Mouse (Mus musculus) spleen, postnatal 4 days (tissue): ENCODE measurements around the gene Tspan11.

ENCODE experiments used
- DNase-seq, 2 experiments: peaks; one replicate each; pipeline ENCODE4 v3.0.0; 2022; ENCODE audit warnings: low spot score in 2 of 2

The Tspan11 gene

GRCm38 (mm10) chr6:127989624-127990212 lies 102.3 kb downstream of the Tspan11 start:
- DNase-seq: no peak

- no peak for DNase-seq
Measured at GRCm38 (mm10) chr6:127991509-127992176, 104.3 kb downstream of the Tspan11 start.

- no peak for DNase-seq
Measured at GRCm38 (mm10) chr6:127992993-127993392, 105.6 kb downstream of the Tspan11 start.

GRCm38 (mm10) chr6:127996928-127997327 lies 109.5 kb downstream of the Tspan11 start:
- DNase-seq: no peak

- no peak for DNase-seq
Measured at GRCm38 (mm10) chr6:127999118-127999517, 111.7 kb downstream of the Tspan11 start.

GRCm38 (mm10) chr6:128000777-128001176 lies 113.4 kb downstream of the Tspan11 start:
- no peak for DNase-seq

GRCm38 (mm10) chr6:128001587-128001986 lies 114.2 kb downstream of the Tspan11 start:
- DNase-seq: no peak

- DNase-seq: no peak
Measured at GRCm38 (mm10) chr6:128002104-128002503, 114.7 kb downstream of the Tspan11 start.

- no peak for DNase-seq
Measured at GRCm38 (mm10) chr6:128002667-128003066, 115.3 kb downstream of the Tspan11 start.

- DNase-seq: no peak
Measured at GRCm38 (mm10) chr6:128003542-128003941, 116.2 kb downstream of the Tspan11 start.
